ENCODE assay signal across 13 mouse cellular contexts in genomic region chr1:137620672-137621071, GRCm38 (mm10).
A peak's percentile ranks its signal among the peaks of the same experiment; 100 is the strongest.
DNase-seq lines count a peak whose midpoint lies in the region; ATAC-seq lines count a peak whose summit lies in the region.
"Had no signal": no experiment of that assay in that cellular context is flagged by ENCODE, and none has a peak within 500 bp of the region (broad histone marks: within the 10 kb centered on the region; RNA-seq: fewer than 3 reads in every experiment).

No protein-coding gene starts in this region.

- H3K27me3 ChIP-seq in midbrain, embryonic 10.5 days (ENCODE audit: low read depth, poor library complexity, severe bottlenecking) = no peaks in the 10 kb centered on the region
- H3K27me3 ChIP-seq in midbrain, embryonic 13.5 days = no peaks in the 10 kb centered on the region
- H3K27me3 ChIP-seq: embryonic facial prominence, embryonic 13.5 days; forebrain, embryonic 15.5 days; limb, embryonic 15.5 days had no signal

- H3K27ac ChIP-seq in midbrain, embryonic 10.5 days (replicated peaks) = 0 out of 2 replicates have a peak overlapping the region, but pooled peaks have one; percentile 1
- no peak overlapping the region for H3K27ac ChIP-seq in midbrain, embryonic 13.5 days
- H3K27ac ChIP-seq: embryonic facial prominence, embryonic 13.5 days; forebrain, embryonic 15.5 days; left cerebral cortex, adult 2 months; limb, embryonic 15.5 days had no signal

- no peak overlapping the region for H3K9ac ChIP-seq in midbrain, embryonic 13.5 days (replicated peaks)
- H3K9ac ChIP-seq: embryonic facial prominence, embryonic 13.5 days; forebrain, embryonic 15.5 days; limb, embryonic 15.5 days had no signal

- H3K4me1 ChIP-seq in midbrain, embryonic 10.5 days = peaks cover 4% of the 10 kb centered on the region; the same call in 1 of the 2 replicates
- no peaks in the 10 kb centered on the region for H3K4me1 ChIP-seq in midbrain, embryonic 13.5 days (replicated peaks)
- H3K4me1 ChIP-seq: embryonic facial prominence, embryonic 13.5 days had no signal

- no peak overlapping the region for H3K4me3 ChIP-seq in midbrain, embryonic 10.5 days
- no peak overlapping the region for H3K4me3 ChIP-seq in midbrain, embryonic 13.5 days (replicated peaks)
- H3K4me3 ChIP-seq: embryonic facial prominence, embryonic 13.5 days; forebrain, embryonic 15.5 days; left cerebral cortex, adult 2 months; limb, embryonic 15.5 days had no signal

- ATAC-seq in midbrain, embryonic 13.5 days = no peak
- ATAC-seq: forebrain, embryonic 15.5 days had no signal

- H3K4me2 ChIP-seq in midbrain, embryonic 13.5 days (replicated peaks) = no peak overlapping the region
- H3K4me2 ChIP-seq: embryonic facial prominence, embryonic 13.5 days; forebrain, embryonic 15.5 days; limb, embryonic 15.5 days had no signal

- DNase-seq in adrenal gland, postnatal 36 days = peak; percentile 4 to 6
- DNase-seq in adrenal gland, postnatal 10 days = no peak
- no peak for DNase-seq in midbrain, embryonic 10.5 days (ENCODE audit: low spot score)
- peak; percentile 12 for DNase-seq in heart, postnatal 4 days
- peak; percentile 6 to 26 for DNase-seq in lung, postnatal 4 days
- DNase-seq in right cerebral cortex, postnatal 36 days (ENCODE audit: low spot score in 2 of 2) = no peak
- DNase-seq in embryo, embryonic 9.5 days (ENCODE audit: extremely low spot score) = no peak
- DNase-seq: cerebellum, adult 9-10 months had no signal

- H3K9me3 ChIP-seq in midbrain, embryonic 10.5 days (replicated peaks) = no peaks in the 10 kb centered on the region
- H3K9me3 ChIP-seq in midbrain, embryonic 13.5 days = no peaks in the 10 kb centered on the region
- H3K9me3 ChIP-seq: embryonic facial prominence, embryonic 13.5 days; forebrain, embryonic 15.5 days; limb, embryonic 15.5 days had no signal

- H3K36me3 ChIP-seq in midbrain, embryonic 10.5 days = no peaks in the 10 kb centered on the region
- H3K36me3 ChIP-seq in midbrain, embryonic 13.5 days = no peaks in the 10 kb centered on the region
- H3K36me3 ChIP-seq: embryonic facial prominence, embryonic 13.5 days; forebrain, embryonic 15.5 days; limb, embryonic 15.5 days had no signal

- WGBS in midbrain, embryonic 10.5 days = 88% methylated on average over 5 of the region's 5 CpGs
- WGBS in midbrain, embryonic 13.5 days = 87% methylated on average over 5 of the region's 5 CpGs

Comparison
In these comparisons a context has a peak if more than half of its experiments do, and no peak if none do; other contexts are left out.
1. DNase-seq: peak in adrenal gland, postnatal 36 days (2 of 2), heart, postnatal 4 days (single experiment) and lung, postnatal 4 days (2 of 2); none in adrenal gland, postnatal 10 days (single experiment), midbrain, embryonic 10.5 days (single experiment), right cerebral cortex, postnatal 36 days (0 of 2) and embryo, embryonic 9.5 days (single experiment).